Mouse (Mus musculus) embryonic fibroblast, embryonic 13.5 days (primary cell): Measurements from ENCODE around the gene Iqcf4.

Experiments used
- CTCF ChIP-seq: IDR thresholded peaks from 2 replicates; pipeline ENCODE4 v1.5.1; 2011; ENCODE audit warnings: mild to moderate bottlenecking, control low read depth, low read length, moderate library complexity, borderline replicate concordance; ENCODE audit not compliant: insufficient read depth
- POLR2A ChIP-seq: IDR thresholded peaks from 2 replicates; pipeline ENCODE4 v1.6.1; 2011; ENCODE audit warnings: low read depth, mild to moderate bottlenecking, control low read depth, low read length, moderate library complexity

GRCm38 (mm10) chr9:106598466-106598865 lies 27.7 kb upstream of the Iqcf4 start:
- 0 out of 2 replicates have a peak, but pooled peaks have one; percentile 4 for TF ChIP-seq CTCF
- no peak for TF ChIP-seq POLR2A
